Mouse (Mus musculus) activated CD4-positive, CD25-positive, alpha-beta regulatory T cell, adult 4 months (primary cell): ENCODE data around the gene Zbtb42. TPM values are rescaled to one million over a fixed set of nuclear protein-coding genes. Genes with fewer than 3 reads are reported as not detected.

Experiments used
- polyA plus RNA-seq, 2 experiments: library from polyadenylated mRNA; unstranded; fragments of 100-300 nt; shearing (Covaris generic); gene quantifications; one replicate each; pipeline ENCODE4 v1.2.1; 2017

Gene Zbtb42
- polyA plus RNA-seq, 2 experiments from 2014 or later: 2.2 to 2.6 TPM

Other genes with a start within 250 kb of the Zbtb42 start
- gene A530016L24Rik, start 189.4 kb upstream of the Zbtb42 start, polyA plus RNA-seq: not detected
- gene Tmem179, start 162.1 kb upstream of the Zbtb42 start, polyA plus RNA-seq: not detected
- 10 to 100 TPM in 1 of 2 experiments, 1 to 10 TPM in 1; 9.9 to 11.0 TPM for gene Inf2, start 90.0 kb upstream of the Zbtb42 start, polyA plus RNA-seq
- 1 to 10 TPM in 1 of 2 experiments, under 1 TPM in 1; 0.86 to 1.3 TPM for gene Adssl1, start 58.8 kb upstream of the Zbtb42 start, polyA plus RNA-seq
- 10 to 100 TPM; 38.7 to 44.6 TPM for gene Siva1, start 34.1 kb upstream of the Zbtb42 start, polyA plus RNA-seq
- 10 to 100 TPM; 17.3 to 23.5 TPM for gene Akt1, start 3.9 kb upstream of the Zbtb42 start, polyA plus RNA-seq
- gene Cep170b, start 41.6 kb downstream of the Zbtb42 start, polyA plus RNA-seq: 1 to 10 TPM; 2.3 to 2.5 TPM
- gene Pld4, start 81.8 kb downstream of the Zbtb42 start, polyA plus RNA-seq: 1 to 10 TPM in 1 of 2 experiments, under 1 TPM in 1; 0.50 to 4.7 TPM
- not detected for gene Ahnak2, start 123.8 kb downstream of the Zbtb42 start, polyA plus RNA-seq
- under 1 TPM in 1 of 2 experiments, not detected in 1; 0.24 TPM for gene Clba1, start 130.1 kb downstream of the Zbtb42 start, polyA plus RNA-seq
- 10 to 100 TPM; 63.6 to 87.5 TPM for gene Cdca4, start 150.6 kb downstream of the Zbtb42 start, polyA plus RNA-seq
- gene Gpr132, start 189.4 kb downstream of the Zbtb42 start, polyA plus RNA-seq: 10 to 100 TPM; 65.9 to 77.3 TPM